Mouse (Mus musculus) layer of hippocampus, postnatal 14 days (tissue): ENCODE data around the gene Ncoa1. TPM values are rescaled to one million over a fixed set of nuclear protein-coding genes. Genes with fewer than 3 reads are reported as not detected.
A peak's percentile ranks its signal among the peaks of the same experiment; 100 is the strongest.

Experiments used
- DNase-seq, 2 experiments: peaks; one replicate each; pipeline ENCODE4 v3.0.0; 2021 to 2022; ENCODE audit warnings: low spot score in 2 of 2, mixed read lengths in 1 of 2
- long read RNA-seq, 2 experiments: library from polyadenylated mRNA; stranded (forward); transcript quantifications; one replicate each; pipeline ENCODE4 v2.0.0; 2021
- total RNA-seq, 2 experiments: library from RNA; stranded (reverse); gene quantifications; 2 replicates each; pipeline ENCODE4 v1.2.3; 2021

Gene Ncoa1
- total RNA-seq = 100 to 1,000 TPM; 109 to 115 TPM
- long read RNA-seq, experiment 1, full-length matches to known transcripts = 31 of 122 reads
- long read RNA-seq, experiment 1, partial matches to known transcripts = 39 of 122 reads
- long read RNA-seq, experiment 1, other reads (novel, unspliced or antisense) = 52 of 122 reads
- long read RNA-seq, experiment 2, full-length matches to known transcripts = 18 of 94 reads
- long read RNA-seq, experiment 2, partial matches to known transcripts = 26 of 94 reads
- long read RNA-seq, experiment 2, other reads (novel, unspliced or antisense) = 50 of 94 reads

DNA sequence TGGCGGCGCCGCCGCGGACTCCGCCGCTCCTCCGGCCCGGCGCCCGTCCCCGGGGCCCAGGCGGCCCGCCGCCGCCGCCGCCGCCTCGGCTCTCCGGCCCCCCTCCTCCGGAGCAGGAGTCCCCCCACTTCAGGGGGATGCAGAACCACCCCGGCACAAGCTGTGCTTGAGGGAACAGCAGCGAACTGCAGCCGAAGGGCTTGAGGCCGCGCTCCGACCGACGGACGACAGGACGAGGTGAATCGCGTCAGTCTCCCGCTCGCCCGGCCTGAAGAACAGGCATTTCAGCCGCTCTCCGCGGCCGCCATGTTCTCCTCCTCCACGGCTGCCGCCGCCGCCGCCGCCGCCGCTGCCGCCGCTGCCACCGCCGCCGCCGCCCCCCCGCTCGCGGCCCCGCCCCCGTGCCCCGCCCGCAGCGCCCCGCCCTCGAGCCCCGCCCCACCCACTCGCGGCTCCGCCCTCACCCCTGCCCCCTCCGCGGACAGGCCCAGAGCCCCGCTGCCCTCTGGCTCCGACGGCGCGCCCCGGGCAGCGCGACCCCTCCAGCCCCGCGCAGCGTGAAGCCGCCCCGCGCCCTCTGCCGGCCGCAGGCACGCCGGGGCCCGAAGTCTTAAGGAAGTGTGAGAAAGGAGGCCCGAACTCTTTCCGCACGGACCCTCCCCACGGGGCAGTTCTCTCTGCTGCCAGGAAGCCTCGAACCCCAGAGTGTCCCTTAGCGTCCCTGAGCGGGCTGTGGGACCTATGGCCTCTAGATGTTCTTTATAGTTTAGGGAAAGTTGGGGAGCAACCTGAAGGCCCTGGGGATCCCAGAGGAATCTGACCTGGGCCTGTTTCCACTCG lies at the start of gene Ncoa1:
Gene Ncoa1, minus strand, starts transcription at position 351 of the 840 bp plus-strand sequence.
- peak; percentile 56 to 74 for DNase-seq

DNA sequence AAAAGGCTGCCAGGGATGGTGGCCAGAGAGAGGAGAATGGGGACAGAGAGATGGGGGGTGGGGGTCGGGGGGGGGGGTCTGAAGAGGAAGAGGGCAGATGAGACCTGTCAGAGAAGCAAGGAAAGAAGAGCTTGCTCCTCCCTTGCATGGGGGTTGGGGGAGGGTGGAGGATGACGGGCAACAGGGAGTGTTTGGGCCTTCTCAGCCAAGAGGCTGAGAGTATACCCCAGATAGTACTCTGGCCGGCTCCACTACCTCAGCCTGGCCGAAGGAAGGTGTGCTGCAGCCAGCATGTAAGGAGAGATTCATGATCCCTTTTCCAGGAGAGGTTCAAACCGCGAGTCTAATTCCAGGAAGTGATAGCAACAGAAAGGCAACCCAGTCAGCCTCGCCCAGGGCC lies 47.6 kb upstream of the Ncoa1 start:
- DNase-seq = no peak

DNA sequence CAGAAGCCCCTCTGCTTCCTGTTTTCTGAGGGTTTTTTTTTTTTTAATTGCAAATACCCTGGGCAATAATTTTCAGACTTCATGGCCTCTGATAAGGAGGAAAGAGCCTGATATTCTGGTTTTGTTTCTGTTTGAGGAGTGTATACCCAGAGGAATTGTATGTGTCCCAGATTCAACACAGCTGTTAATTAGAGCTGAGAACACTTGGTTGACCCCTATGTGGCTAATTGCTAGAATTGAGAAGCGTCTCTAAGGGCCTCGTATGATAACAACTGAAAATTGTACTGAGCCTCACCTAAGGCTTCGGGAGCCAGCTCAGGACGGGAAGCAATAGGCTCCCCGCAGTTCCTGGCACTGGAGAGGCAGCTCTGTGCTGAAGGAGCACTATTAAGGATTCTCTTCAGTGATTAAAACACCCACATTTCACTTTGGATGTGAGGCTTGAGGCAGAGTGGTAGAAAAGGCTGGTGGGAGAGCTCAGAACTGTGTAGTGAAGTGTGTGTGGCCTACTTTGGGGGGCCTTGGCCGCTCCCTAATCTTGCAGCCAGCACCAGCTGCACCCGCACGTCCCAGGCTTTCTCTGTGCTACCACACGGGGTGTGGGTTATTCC lies 46.8 kb upstream of the Ncoa1 start:
- DNase-seq = no peak

DNA sequence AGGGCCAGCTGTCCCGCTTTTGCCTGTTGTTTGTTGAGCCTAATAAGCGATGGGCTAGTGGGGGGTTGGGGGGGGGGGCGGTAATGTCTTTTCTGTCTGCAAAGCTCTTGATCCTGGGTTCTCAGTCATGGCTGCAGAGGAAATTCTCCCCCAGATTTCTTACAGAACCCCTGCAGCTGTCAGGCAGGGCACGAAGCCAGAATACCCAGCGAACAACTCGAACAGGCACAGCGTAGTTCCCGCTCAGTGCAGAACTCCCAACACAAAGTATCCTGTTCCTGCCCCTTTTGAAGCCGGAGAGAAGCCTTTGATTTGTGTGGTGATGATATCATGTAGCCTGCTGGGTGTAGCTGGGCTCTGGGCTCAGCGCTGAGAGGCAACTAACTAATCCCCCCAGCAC lies 46.2 kb upstream of the Ncoa1 start:
- peak; percentile 64 to 79 for DNase-seq

DNA sequence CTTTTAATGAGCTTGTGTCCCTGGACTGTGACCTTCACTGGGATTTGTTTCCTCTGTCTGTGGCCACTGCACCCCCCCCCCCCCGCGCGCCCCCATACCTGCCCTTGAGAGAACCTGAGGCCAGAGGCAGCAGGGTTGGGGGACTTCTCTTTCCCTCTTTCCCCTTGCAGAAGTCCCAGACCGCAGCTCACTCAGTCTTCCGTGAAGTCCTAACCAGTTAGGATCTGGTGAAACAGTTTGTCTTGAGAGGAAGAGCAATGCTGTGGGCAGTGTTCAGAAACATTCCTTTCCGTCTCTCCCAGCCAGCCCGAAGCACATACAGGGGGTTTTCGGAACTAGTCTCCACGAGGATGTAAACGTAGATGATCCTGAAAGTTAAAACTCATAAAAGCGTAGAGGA lies 42.0 kb upstream of the Ncoa1 start:
- DNase-seq = no peak

DNA sequence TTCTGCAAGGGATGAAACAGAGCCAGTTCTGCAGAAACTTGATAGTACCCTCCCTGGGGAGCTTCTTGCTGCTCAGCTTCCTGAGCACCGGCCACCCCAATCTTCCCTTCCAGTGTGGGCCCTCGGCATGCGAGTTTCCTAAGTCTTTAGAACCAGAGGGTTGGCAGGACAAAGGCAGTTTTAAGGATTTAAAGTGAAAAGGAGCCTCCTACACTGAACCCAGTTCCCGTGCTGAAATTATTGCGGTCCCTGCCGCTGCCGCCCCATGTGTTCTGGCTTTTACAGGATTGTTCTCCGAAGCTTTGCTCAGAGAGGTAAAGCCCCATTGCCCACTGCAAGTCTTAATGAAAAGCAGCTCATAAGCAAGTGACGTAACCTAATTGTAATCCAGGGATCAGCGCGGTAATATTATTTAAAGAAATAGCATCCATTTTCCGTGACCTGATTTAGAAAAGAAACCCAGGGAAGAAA lies 32.6 kb upstream of the Ncoa1 start:
- peak in 1 of 2 experiments; percentile 23 for DNase-seq

DNA sequence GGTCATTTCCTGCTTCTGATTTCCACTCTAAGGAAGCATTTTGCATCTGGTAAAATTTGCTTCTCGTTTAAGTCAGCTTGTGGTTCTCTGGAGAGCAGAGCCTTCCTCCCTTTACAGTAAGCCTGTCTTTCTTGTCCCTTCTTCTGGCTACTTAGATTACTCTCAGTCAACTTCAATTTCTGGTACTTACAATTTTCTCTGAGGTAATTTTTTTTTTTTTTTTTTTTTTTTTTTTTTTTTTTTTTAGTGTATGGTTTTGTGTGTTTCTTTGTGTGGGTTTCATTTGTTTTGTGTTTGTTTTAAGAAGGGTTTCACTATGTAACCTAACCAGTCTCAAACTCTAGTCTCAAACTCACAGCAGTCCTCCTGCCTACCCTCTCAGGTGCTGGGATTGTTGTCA lies 31.2 kb upstream of the Ncoa1 start:
- DNase-seq = no peak

DNA sequence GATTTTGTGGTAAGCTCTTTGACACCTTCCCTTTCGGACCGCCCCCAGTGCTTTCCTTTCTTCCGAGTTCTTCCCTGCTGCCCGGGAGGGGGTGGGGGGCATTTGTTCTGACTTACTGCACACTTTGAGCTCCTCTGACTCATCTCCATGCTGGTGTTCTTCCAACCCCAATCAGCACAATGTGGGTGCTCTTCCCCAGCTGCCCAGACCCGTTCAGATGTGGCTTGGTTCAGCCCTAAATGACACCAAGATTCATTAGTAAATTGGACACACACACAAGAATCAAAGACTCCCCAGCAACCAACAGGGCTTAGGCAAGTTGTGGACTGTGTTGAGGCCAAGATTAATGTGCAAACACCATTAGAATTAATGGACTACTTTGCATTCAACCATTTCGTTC lies 30.5 kb upstream of the Ncoa1 start:
- DNase-seq = peak; percentile 31 to 69

DNA sequence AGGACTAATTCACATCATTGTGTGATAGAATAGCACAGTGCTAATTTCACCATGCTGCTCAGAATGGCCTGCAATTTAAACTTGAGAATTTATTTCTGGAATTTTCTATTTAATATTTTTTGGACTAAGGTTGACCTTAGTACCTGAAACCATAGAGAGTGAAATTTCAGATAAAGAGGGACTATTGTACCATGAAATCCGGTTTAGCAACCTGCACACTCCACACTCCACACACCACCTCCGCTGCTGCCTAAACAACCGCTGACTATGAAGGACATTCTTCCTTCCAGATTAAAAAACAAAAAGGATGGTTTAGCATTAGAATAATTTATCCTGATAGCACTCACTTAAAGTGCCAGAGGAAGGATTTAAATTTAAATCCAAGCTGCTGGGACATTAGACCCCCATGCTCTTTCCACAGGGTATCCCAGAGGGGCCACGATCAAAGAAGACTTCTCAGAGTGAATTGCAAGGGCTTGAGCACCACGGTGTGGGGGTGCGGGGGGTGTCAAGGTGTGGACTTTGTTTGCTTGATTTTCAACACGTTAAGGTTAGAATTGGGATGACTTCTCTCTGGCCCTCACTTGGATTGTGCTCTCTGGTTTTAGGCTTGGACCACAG lies 29.9 kb upstream of the Ncoa1 start:
- DNase-seq = no peak

DNA sequence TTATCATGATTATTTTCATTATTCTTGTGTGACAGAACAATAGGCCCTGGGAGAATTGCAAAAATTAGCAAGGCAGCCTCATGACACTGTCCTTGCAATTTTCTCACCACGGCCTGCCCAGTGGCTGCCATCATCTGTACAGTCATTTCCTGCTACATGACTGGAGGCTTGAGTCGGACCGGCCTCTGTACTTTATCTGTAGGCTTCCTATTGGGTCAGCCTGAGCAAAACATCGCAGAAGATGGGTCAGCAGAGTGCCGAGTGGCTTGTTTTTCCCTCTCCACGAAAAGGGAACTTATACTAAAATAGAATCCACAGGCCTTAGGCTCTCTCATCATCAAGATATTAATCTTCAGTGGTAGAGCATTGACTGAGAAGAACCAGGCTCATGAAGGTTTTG lies 28.3 kb upstream of the Ncoa1 start:
- no peak for DNase-seq

DNA sequence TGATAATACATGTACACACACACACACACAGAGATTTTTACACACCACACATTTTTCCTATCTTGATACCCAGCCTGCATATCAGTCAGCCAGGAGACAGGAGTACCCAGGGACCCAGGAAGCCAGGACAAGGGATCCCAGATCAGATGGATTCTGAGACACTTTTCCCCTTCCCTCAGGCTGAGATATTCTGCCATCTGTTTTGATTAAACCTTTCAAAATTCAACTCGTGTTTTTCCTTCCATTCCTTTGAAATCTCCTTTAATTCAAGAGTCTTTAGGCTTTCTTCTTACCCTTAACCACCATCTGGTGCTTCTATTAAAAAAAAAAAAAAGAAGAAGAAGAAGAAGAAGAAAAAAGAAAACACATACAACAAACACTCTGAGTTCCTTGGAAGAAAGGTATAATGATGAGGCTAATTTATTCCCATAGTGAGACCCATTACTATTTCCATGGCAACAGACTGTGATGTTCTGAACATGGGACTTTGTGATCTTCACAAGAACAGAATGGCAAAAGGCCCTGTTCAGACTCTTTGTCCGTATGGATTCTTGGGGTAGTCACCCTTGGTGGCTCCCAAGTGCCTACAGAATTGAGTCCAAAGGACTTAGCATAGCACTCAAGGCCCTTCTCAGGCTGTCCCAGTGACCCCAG lies 26.8 kb upstream of the Ncoa1 start:
- DNase-seq = no peak

DNA sequence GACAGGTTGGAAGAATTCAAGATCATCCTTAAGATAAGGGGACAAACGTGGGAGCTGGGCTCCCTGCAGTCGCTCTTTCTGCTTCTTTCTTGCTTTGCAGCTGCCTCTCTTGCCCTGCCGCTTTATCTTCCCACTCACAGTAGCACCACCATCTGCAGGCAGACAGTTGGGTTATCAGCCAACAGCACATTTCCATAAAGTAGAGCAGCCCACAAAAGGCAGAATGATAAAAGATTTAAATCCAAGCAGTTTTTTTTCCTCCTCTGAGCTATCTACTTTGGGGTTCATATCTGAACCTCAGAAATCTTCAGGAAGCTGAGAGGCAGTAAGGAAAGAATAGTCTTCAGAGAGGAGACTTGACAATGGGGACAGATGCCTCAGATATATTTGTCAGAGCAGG lies 24.9 kb upstream of the Ncoa1 start:
- DNase-seq = peak in 1 of 2 experiments; percentile 73

DNA sequence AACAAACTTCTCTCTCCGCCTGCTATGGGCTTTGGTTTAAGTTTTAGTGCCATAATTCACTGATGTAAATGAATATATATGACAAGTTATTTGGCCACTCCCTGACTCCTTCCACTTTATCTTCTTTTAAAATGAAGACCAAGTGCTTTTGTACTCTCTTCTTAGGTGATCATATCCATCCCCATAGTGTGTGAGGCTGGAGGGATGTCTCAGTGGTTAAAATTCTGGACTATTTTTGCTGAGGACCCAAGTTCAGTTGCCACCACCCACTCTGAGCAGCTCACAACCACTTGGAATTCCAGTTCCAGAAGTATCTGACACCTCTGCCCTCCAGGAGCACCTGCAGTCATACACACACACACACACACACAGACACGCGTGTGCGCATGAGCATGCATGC lies 23.5 kb upstream of the Ncoa1 start:
- no peak for DNase-seq

DNA sequence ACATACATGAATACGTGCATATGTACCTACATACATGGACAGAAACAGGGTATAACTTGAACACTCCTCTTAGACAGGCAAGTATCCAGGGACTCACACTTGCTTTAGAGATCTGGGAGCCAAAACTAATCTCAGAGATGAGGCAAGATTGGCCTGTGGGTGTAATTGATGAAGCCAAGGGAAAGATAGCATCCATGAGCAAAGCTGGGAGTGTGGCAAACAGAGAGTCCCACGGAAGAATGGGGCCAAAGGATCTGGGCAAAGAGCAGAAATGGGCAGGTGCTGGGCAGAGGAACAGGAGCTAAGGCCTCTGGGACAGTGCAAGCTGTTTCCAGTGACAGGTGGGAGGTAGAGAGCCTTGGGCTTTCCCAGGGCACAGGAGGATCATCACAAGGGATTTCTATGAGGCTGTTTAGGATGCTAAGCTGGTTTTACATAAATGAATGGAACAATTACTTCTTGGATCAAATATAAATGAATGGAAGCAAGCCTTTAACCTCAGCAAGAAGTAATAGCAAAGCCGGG lies 22.7 kb upstream of the Ncoa1 start:
- DNase-seq = no peak

DNA sequence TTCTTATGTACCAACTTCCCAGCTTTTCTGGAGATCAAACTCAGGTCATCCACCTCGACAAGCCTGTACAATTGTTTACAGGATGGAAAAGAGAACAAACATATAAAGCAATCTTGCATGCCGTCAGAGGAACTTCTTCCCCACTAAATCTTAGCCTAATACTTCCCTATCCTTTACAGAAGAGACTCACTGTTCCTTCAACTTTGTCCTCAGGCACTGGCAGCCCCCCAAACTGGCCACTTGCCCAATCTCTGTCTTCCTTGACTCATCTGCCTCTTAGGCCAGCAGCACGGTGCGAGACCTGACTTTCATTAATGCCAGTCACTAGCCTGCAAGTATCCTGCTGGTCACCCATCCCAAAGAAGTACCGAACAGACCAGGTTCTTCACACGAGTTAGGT lies 11.4 kb upstream of the Ncoa1 start:
- DNase-seq = no peak

DNA sequence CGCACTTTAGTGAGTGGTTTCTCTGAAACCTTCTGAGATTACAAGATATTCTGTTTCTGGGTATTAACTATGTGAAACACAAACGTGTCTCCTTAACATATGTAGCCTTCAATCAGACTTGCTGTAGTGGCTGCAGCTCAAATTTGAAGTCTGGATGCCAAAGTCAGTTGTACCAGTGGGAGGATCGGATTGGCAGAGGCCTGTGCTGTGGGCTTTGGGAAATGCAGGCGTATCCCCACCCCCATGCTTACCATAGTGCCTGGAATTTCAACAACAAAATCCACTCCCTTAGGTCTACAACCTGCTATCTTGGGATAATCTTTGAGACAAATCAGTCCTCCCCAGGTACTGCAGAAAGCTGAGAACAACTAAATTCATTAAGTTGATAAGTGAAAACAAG lies 6.4 kb upstream of the Ncoa1 start:
- peak in 1 of 2 experiments; percentile 57 for DNase-seq

DNA sequence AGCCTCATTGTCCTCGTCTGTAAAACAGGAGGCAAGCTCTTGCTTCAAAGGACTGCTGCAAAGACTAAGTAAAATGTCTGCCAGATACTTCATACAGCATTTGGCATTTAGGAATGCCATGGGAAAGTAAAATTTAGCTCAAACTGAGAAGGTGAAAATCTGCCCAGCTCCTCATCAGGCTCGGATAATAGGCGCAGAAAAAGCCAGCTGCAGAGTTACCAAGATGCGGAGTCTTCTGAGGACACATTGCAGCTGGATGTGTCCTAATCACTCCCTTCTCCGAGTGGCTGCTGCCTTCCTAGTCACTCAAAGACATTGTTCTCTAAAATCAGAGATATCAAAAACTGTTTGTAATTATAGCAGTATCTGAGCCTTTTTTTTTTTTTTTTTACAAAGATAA lies 4.7 kb upstream of the Ncoa1 start:
- DNase-seq = no peak

DNA sequence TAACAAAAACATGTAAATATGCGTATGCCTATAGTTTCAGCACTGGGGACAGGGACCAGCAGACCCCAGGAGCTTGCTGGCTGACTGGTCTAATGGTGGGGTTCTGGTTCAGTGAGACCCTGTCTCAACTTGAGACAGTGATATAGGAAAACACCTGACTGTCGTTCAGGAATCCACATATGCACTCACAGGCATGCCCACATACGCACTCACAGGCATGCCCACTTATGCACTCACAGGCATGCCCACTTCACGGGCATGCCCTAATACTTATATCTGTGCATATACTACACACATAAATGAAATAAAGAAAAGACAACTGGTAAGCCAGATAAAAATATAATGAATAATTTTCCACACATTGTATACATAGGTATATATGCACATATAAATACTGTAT lies 3.3 kb upstream of the Ncoa1 start:
- DNase-seq = no peak

DNA sequence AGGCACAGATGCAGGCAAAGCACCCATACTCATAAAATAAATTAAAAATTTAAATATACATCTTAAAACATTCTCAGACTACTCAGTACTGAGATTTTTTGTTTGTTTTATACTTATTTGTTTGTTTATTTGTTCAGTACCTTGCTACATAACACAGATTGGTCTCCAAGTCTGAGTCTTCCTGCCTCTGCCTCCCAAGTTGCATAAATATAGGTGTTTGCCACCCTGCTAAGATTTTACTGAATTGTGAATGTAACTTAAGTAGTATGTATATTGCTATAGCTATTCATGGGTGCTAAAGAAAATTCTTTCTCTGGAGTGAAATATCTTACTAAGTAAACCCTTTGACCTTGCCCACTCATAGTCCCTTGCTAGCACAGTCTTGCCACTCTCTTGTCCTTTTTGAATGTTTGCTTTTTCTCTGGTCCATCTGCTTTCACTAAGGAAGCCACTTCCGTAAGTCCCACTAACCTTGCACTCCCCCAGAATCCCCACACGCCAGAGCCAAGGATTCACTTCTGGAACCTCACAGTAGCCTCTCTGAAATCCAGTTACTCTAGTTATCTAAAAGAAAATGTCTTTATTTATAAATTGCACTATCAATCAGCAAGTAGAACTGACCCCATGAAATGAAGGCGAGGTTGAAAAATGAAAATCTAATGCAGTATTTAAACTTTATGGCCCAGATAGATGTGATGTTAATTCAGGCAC lies 2.3 kb upstream of the Ncoa1 start:
- no peak for DNase-seq
